Mouse (Mus musculus) WW6 (cell line): Measurements from ENCODE around the gene Ap2m1.
"Not testable (repeated sequence)": the region's sequence is repeated elsewhere in the genome, so short reads cannot be mapped to it uniquely, and the experiment has no call there.

ENCODE experiments used
- DNase-seq: peaks from one replicate; pipeline ENCODE4 v3.0.0-alpha.2; 2013; ENCODE audit warnings: low read depth, low spot score

Ap2m1 gene

GRCm38 (mm10) chr16:20535296-20536080 lies at the start of gene Ap2m1:
Gene Ap2m1, plus strand, starts transcription at chr16:20535478.
- DNase-seq, result peak; percentile 97

DNA sequence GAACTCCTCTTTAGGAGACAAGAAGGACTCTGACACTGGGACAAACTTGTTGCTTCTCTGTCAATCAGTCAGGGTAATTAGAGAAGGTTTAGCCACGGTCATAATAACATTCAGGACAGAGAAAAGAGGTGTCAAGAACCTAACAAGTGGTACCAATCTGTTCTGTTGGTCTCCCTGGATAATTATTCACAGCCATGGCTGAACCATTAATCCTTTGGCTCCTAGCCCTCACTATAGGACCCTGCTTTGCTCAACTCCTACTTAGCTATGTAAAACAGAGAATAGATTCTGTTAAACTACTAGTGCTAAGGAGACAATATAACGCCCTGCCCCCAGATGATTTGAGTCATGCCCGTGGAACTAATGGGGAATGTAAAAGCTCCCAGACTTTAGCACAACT lies 49.2 kb upstream of the Ap2m1 start:
- no peak for DNase-seq

DNA sequence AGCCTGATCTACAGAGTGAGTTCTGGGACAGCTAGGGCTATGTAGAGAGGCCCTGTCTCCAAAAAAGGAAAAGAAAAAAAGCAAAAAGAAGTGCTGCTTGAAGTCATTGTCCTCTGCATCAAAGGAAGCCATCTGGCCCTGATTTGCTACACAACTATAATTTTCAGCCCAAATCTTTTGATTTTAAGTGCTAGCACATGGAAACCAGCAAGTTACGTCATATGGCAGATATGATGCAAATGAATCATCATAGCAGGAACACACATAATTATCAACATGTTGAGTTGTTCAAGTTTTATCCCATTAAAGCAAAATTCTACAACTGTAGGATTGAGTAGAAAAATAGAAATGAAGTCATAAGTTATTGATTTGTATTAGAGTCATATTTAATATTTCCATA lies 47.1 kb upstream of the Ap2m1 start:
- DNase-seq, result no peak

DNA sequence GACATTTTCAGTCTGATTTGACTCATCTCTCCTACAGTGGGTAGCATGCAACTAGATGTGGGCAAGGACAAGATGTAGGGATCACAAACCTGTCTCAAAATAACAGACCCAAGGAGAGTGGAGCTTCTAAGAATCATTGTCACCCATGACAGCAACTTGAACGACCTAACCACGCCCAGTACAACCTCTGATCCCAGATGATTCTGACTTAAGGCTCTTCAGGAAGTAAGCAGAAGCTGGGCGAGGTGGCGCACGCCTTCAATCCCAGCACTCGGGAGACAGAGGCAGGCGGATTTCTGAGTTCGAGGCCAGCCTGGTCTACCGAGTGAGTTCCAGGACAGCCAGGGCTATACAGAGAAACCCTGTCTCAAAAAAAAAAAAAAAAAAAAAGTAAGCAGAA lies 46.5 kb upstream of the Ap2m1 start:
- DNase-seq, result not testable (repeated sequence)

DNA sequence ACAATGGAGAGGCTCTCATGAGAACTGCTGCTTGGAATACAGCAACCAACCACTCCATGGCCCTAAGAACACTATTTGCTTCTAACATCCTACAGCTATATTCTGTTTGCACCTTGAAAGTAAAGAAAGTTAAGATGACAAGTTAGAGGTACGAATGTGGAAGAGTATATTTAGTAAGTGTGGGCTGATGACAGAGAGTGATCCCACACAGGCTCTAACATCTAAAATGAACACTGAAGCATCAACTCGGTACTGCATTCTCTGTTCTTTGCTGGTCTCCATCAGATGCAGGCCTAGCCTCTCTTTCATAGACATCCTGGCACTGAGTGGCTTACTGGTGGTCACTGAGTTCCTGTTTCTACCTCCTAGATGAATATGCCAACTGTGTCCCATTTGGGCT lies 46.0 kb upstream of the Ap2m1 start:
- no peak for DNase-seq

GRCm38 (mm10) chr16:20490581-20490980 lies 44.7 kb upstream of the Ap2m1 start:
- no peak for DNase-seq

DNA sequence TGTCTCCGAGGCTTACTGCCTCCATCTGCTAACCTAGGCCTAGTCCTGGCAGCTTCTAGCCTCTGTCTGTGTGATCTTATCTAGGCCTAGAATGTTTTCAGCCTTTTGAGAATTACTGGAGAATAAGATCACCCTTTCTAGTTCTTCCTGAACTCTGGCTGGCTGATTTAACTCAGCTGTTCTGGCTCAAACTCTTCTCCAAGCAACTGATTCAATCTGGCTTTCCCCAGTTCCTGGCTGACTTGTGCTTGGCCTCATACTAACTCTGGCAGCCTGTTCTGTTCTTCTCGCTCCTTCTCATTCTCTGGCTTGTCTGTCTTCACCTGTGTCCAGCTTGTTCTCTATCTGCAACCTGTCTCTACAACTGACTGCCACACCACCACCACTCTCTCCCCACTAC lies 44.0 kb upstream of the Ap2m1 start:
- DNase-seq, result no peak

GRCm38 (mm10) chr16:20493452-20493851 lies 41.8 kb upstream of the Ap2m1 start:
- DNase-seq, result no peak

- DNase-seq, result no peak
Observed at GRCm38 (mm10) chr16:20496671-20497600, 38.3 kb upstream of the Ap2m1 start.

- no peak for DNase-seq
Observed at GRCm38 (mm10) chr16:20497980-20498676, 37.1 kb upstream of the Ap2m1 start.

DNA sequence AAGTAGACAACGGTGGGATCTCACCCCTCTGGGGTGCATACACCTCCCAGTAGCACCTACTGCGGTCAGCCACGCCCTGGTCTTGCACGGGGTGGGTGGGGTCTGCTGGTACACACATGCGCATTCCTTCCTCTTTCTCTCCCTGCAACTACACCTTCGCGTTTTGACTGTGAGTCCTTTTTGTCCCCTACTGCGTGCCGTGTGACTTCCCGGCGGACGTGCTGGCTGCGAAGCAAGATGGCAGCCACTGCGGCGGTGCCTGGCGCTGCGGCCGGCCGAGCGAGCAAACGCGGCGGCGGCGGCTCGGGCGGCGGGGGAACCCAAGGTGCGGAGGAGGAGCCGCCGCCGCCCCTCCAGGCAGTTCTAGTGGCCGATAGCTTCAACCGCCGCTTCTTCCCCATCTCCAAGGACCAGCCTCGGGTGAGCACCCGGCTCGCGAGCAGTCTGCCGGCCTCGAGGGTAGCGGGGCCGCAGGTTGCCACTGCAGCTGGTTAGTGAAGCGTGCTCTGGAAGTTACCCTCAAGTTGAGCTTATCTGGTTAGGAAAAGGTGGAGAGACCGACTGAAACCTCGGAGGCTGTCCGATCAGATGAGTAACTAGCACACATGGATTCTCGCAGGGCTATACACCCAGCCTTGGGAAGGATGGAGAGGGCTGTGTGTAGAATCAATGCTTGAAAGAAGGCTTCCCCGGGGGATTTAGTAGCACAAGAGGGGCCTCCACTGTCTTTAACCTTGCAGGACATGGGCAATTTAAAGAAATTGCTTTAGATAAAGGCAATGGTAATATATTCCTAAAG lies 36.4 kb upstream of the Ap2m1 start, which contains the start of gene Eif2b5:
TSS of gene Eif2b5 (plus strand) at position 141 of the 799 bp plus-strand sequence.
- DNase-seq, result peak; percentile 91

DNA sequence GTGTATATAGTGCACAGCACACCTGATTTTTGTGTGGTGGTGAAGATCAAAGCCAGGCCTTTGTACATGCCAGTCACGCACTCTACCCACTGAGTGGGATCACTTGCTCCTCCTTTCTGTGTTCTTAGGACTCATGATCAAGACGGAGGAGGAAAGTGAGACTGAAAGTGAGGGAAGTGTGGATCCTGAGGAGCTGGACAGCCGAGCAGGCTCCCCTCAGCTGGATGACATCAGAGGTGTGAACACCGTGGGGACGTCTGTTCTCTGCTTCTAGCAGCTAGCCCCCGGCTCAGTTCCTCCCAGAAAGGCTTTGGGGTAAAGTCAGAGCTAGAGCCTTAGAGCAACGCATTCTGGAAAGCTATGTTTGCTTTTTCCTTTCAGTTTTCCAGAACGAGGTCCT lies 29.3 kb upstream of the Ap2m1 start:
- DNase-seq, result no peak

DNA sequence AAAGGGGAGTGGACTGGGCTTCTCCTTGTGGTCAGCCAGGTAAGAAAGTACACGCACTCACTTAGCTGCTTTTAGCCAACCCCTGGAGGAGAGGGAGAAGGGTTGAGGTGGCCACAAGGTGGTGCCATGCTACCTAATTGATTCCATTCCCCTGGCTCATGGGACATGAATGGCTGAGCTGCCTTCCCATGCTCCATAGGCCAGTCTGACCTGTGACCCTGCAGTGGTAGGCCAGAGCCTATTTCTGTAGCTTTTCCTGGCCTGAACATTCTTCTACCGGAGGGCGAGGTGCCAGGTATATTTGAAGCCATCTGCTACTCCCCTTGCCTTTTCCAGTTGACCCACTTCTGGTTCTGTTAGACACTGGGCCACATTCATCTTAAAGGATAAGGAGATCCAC lies 25.9 kb upstream of the Ap2m1 start:
- no peak for DNase-seq

- no peak for DNase-seq
Observed at GRCm38 (mm10) chr16:20511277-20511847, 23.9 kb upstream of the Ap2m1 start.

DNA sequence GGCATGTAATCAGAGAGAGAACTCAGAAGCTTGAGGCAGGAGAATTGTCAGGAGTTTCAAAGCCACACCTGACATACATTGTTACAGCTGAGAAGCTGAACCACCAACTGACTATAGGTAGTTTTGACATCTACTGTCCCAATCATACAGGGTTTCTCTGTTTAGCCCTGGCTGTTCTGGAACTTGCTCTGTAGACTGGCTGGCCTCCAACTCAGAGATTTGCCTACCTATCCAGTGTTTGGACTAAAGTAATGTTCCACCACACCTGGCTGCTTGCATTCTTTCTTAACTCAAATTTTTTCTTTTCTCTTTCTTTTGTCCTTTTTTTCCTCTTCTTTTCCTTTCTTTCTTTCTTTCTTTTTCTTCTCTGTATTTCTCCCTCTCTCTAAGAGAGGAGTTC lies 19.2 kb upstream of the Ap2m1 start:
- DNase-seq, result no peak

DNA sequence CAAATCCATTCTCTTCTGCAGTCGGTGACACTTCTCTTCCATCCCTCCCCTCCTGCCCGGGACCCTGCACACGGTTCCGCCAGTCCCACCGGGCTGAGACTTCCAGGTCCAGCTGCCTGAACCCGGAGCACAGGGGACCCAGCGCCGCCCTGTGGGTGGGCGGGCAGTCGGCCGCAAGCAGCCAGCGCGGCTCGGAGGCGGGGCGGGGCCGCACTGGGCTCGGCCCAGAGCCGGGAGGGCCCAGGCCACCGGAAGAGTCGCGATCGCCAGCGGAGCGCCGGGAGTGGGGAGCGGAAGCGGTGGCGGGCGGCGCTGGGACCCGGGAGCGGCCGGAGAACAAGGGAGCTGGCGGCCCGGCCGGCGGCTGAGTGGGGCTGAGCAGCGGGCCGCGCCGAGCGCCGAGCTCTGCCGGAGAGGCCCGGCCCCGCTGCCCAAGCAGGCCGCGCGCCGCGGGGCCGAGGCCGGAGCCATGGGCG lies 18.5 kb upstream of the Ap2m1 start, which contains the start of gene Dvl3:
TSS of gene Dvl3 (plus strand) at position 257 of the 476 bp plus-strand sequence.
- no peak for DNase-seq

DNA sequence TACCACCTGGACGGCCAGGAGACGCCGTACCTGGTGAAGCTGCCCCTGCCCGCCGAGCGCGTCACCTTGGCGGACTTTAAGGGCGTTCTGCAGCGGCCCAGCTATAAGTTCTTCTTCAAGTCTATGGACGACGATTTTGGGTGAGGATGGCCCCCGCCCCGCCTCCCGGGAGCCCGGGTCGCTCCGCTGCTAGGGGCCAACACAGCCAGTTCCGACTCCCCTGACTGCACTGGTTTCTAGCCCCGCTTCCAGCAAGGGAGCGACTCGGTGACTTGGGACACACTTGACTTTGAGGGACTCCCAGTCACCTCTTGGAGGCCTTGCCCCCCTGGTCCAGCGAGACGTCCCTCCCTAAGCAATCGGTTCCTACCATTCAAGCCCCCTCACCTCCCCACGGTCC lies 18.1 kb upstream of the Ap2m1 start:
- DNase-seq, result no peak

DNA sequence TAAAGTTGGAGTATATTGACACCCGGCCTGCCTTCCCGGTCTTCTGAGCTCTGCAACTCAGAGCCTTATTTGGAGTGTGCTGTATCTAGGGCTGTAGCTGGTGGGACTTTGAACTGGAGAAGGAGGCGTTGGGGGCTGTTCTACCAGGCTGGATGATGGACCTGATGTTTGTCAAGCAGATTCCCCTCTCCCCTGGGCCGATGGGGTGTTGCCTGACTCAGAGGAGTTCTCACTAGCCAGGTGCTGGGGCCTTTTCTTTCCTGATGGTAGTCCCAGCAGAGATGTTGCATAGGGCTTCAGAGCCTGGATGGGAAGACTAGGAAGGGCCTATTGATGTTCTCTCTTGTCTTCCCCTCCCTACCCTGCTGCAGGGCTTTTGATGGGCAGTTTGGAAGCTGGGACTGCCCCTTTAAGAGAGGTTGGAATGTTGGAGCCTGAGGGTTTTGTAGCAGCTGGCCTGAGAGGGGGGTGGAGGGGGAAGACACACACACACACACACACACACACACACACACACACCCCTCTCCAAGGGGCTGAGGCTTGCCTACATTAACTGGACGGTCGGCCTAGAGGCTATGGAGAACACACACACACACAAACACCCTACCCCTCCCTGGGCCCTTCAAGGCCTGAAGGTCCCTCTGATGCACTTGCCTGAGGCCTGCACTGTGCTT lies 17.4 kb upstream of the Ap2m1 start:
- DNase-seq, result no peak

DNA sequence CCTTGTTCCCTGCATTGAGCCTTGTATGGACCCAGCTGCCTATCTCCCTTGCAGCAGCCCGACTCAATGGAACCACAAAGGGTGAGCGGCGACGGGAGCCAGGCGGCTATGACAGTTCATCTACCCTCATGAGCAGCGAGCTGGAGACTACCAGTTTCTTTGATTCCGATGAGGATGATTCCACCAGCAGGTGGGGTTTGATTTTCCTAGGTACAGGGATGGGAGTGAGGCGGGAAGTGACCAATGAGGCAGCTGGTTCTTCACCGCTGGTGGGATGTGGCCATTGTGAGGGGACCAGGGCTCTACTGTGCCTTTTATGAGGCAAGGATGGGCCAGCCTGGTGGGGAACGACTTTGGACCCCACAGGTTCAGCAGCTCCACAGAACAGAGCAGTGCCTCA lies 11.4 kb upstream of the Ap2m1 start:
- DNase-seq, result no peak

DNA sequence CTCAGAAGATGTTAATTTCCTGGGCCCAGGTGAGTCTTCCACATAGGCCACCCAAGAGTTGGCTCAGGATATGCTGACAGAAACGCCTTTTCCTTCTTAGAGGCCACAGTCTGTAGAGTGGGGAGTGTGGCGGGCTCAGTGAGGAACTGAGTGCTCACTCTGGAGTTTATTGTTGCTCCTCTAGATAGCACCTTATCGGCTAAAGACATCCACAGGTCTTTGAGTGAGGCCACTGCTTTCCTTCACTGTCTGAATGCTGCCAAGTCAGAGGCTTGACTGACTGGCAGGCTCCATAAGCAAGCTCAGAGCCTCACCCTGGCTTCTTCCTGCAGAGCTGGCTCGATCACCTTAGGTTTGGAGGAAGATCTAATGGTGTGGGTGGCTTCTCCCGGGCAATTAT lies 6.5 kb upstream of the Ap2m1 start:
- no peak for DNase-seq
